Mouse (Mus musculus): ENCODE measurements around the gene Fgd3.

Fgd3 gene

DNA sequence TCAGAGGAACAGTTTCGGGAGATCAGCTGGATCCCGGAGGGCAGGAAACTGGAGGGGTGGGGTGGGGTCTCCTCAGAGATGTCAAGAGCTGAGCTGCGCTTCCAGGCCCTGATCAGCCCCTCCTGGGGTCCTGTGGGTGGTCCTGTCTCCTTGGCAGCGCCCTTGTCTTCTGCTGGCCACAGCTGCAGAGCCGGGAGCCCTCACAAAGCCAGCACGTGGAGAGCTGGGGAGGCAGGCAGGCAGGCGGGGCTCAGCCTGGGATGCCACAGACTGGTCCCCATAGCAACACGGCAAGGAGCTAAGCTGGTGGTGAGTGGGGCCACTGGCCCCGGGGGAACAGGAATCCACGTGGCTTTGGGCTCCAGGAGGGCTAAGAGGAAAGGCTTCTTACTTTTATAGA is at the start of gene Fgd3:
TSS of gene Fgd3 (minus strand) at position 272 of the 400 bp plus-strand sequence.
- DNase-seq (ENCODE audit: low read depth, low spot score) = peak; percentile 51

DNA sequence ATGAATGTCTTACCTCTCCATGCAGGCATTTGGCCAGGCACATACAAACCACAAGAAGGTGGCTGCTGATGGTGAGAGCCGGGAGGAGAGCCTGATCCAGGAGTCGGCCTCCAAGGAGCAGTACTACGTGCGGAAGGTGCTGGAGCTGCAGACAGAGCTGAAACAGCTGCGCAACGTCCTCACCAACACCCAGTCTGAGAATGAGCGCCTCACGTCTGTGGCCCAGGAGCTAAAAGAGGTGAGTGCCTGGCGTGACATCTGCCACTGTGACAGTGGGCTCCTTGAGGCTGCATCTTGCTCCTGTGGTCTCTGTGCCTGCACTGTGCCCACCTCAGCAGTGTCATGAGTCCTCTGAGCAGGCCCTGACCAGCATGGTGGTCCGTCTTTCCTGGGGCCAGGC is 49.3 kb upstream of the Fgd3 start:
- no peak for DNase-seq (ENCODE audit: low read depth, low spot score)

DNA sequence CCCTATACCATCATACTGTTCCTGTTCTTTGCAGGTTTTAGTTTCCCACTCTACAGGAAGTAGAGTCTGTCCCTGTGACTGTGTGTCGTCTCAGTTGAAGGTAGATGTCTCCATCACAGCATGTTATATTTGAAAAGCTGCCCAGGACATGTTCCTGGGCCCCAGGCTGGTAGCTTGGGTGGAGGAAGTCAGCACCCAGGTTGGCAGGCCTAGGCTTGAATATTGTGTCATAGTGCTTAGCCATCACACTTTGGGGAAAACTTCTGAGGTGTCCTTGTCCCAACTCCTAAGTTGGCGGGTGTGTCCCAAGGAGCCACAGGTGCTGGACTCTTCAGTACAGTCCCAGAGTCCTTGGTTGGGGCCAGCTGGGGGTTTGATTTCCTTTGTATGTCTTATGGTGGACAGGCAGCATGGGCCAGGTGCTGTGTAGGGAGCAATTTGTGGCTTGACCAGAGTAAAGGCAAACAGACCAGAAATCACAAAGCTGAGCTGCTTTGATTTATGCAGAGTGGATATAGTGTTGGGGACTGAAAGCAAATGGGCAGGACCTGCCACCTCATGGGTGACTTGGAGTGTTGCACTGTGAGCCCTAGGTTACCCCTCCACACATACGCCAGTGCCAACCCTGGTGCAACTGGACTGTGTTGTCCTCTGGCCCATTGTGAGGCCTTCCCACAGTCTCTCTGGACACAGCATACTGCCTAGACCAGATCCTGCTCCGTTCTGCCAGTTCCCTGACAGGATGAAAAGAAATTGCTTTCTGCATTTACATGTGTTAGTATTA is 47.7 kb upstream of the Fgd3 start:
- DNase-seq (ENCODE audit: low read depth, low spot score) = no peak

DNA sequence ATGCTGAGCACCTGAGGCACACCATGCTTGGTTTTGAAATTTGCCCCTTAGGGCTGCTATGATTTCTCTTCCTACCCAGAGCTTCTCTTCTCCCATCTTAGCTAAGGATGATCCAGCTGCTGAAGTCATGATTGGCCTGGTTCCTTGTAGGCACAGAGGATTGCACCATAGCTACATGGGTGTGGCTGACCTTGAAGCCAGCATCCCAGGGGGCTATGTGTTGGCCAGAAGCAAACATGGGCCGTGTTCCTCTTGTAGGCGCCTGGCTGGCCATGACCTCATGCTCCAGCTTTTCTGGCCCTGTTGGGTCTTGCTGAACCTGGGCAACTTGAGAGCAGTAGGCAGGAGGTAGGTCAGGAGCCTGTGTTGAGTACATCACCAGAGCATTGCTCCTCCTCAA is 44.6 kb upstream of the Fgd3 start:
- no peak for DNase-seq (ENCODE audit: low read depth, low spot score)

- no peak for DNase-seq (ENCODE audit: low read depth, low spot score)
Measured at GRCm38 (mm10) chr13:49362804-49363203, 42.7 kb upstream of the Fgd3 start.

- no peak for DNase-seq (ENCODE audit: low read depth, low spot score)
Measured at GRCm38 (mm10) chr13:49362364-49362763, 42.3 kb upstream of the Fgd3 start.

DNA sequence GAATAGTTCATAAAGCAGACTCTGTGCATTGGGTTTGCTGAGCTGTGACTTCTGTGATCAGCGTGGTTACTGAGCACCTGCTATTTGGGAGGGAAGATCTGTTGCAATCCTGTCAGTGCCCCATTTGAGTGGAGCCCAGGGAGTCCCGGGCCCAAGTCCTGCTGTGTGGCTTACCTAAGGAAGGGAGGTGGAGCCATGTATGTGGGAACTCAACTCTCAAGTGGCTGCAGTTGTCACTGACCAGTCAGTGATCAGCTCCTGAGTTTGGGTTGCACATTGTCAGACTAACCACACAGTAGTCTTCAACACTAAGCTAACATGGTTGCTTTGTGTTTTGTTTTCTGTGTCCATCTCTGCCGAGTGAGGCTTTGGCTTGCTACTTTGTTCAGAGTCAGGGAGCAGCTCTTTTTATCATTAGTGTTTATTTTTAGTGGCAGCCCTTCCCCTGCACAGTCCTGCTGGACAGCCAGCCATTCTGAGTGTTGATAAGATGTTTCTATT is 40.8 kb upstream of the Fgd3 start:
- DNase-seq (ENCODE audit: low read depth, low spot score) = no peak

DNA sequence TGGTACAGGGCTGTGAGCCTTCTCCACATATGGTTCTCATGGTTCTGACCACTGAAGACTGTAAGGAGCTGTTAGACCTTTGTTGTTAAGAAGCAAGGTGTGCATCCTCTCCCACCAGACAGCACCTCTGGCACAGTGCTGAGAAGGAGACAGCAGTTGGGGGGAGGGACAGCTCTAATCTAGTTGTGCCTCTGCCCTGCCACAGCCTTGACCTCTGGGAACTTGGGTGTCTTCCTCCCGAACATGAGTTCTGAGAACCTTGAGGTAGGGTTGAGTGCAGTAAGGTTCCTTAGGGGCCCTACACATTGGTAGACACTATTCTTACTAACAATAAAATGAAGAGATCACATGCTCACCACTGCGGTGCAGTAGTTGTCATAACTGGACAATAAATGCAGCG is 38.1 kb upstream of the Fgd3 start:
- no peak for DNase-seq (ENCODE audit: low read depth, low spot score)

DNA sequence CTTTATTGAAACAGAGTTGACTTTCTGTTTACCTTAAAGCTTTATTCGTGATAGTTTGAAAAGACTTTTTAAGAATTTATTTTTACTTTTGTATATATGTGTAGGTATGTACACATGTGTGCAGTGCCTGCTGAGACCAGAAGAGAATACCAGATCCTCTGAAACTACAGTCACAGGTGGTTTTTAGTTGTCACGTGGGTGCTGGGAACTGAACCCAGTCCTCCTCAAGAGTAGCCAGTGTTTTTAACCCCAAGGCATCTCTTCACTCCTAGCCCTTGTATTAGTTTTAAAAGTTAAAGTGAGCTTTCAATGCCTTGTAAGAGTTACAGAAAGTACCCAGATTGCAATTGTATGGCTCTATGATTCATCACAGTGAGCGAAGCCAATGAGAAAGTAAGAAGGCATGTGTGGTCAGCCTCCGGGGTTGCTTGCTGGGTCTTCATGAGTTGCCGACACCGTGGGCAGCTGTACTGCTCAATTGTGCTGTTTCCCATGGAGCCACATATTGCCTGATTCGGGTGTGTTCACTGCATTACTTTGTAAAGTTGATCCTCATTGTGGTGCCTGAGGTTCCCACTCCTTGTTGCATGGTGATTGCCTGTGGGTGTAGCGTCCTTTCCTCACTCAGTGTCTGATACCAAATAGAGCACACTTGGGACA is 37.4 kb upstream of the Fgd3 start:
- DNase-seq (ENCODE audit: low read depth, low spot score) = no peak

- no peak for DNase-seq (ENCODE audit: low read depth, low spot score)
Measured at GRCm38 (mm10) chr13:49356090-49356489, 36.0 kb upstream of the Fgd3 start.

DNA sequence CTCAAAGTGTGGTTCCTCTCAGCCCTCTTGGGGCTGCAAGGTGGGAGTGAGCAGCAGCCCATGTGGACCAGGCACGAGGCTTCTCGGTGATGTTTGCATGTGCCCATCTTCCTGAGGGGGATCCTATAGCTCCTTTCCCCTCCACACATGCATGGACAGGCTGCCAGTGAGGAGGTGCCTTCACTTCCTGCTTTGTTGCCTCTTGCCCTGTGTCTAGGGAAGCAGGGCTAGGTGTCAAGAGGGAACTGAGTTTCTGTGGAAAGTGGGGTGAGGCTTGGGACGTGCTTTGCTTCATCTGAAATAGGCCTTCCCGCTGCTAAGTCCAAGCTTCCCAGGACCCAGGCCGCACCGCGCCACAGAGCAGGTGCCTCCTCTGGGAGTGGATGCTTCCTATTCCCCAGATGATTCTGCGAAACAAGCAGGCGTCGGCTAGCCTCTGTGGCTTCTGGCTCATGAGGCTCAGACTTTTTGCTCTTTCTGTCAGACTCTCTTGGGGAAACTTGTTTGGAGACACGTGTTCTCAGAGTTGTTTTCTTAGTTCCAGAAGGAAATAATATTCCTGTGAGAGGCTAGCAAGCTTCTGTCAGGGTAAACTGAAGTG is 35.5 kb upstream of the Fgd3 start:
- no peak for DNase-seq (ENCODE audit: low read depth, low spot score)

DNA sequence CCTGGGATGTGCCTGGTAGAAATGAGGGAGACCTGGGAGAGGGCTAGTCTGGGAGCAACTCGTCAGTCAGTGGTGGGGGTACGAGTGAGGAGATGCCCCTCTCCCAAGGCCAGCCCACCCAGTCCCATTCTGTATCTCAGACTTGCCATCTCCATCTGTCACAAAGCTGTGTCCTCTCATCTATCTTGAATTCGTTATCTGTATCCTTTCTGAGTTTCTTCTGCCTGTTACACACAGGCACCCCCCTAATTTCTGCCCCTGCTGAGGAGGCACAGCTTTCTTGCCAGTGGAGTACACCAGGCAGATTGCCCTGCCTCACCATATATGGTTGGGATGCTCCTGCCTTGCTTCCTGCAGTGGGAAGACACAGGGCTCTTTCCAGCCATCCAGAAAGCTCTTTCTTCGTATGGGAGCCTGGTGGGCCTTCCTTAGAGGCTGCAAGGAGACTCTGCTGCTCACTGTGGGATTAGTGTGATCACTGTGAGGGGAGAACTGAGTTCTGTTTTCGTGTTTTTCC is 33.9 kb upstream of the Fgd3 start:
- no peak for DNase-seq (ENCODE audit: low read depth, low spot score)

DNA sequence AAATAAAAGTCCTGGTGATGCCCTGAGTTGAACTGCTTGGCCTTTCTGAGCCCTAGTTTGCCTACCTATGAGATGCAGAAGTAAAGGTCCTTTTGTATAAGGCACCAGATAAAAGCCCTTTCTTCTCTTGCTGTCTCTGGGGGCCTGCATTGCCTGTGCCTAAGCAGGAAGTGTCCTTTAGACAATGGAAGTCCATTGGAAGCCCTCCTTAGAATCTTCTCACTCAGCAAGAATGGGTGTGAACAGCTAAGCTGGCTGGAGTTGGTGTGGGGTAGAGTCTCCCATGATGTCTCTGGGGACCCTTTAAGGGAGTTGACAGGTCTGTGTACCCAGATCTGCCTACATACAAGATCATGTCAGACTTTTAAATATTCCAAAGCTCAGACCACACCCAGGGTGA is 33.3 kb upstream of the Fgd3 start:
- DNase-seq (ENCODE audit: low read depth, low spot score) = no peak

DNA sequence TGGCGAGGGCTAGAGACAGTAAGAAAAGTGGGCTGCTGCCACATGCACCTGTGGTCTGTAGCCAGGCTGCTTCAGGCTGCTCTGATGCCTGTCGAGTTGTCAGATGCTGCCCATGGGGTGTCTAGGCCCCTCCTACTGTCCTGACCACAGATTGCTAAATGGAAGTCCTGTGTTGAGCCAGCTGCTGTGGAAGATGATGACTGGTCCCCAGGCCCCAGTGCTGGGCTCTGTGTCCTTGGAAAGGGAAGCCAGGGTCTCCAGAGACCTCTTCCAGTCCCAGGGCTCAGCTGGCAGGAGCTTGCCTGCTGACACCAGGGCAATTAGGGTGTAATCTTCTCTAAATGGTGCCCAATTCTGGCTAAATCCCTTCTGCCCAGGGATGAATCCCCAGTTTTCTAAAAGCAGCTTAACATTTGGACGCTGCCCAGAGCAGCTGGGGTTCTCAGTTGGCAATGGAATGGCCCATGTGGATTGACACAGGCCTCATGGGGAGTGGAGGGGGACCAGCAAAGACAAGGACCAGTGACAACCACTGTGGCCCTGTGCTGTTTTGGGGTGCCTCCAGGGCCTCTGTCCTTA is 32.6 kb upstream of the Fgd3 start:
- peak; percentile 46 for DNase-seq (ENCODE audit: low read depth, low spot score)

- DNase-seq (ENCODE audit: low read depth, low spot score) = no peak
Measured at GRCm38 (mm10) chr13:49349836-49350505, 29.9 kb upstream of the Fgd3 start.

DNA sequence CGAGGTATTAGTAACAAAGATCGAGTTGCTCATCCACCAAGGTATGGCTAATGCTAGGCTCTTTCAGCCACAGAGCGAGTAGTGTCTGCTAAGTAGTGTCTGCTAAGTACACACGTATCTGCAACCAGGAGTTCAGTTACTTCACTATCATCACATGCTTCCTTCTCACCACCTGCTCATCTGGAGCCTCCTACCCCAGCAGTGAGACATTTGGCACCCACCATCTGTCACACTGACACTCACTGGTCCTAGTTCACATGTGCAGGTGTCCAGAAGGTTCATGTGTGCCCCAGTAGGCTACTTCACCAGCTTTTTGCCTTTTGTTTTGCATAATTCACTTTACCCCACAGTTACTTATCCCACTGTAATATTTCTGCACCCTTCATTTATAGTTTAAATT is 29.2 kb upstream of the Fgd3 start:
- DNase-seq (ENCODE audit: low read depth, low spot score) = no peak

DNA sequence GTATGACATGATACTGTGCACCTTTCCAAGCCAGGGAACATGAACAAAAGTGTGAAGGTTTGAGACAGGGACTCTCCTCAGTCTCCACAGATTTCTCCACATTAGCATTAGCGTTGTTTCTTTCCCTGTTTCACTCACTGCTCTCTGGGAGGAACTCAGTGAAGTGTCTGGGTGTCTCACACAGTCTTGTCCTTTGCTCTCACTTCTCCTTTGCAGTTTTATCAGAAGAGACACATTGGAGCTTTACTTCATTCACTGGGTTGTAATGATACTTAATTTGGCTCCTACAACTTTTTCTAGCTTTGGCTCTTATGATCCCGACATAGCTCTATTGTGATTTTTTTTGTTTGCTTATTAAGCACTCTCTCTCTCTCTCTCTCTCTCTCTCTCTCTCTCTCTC is 28.4 kb upstream of the Fgd3 start:
- DNase-seq (ENCODE audit: low read depth, low spot score) = no peak

- DNase-seq (ENCODE audit: low read depth, low spot score) = no peak
Measured at GRCm38 (mm10) chr13:49345476-49345875, 25.4 kb upstream of the Fgd3 start.

GRCm38 (mm10) chr13:49344567-49344966 is 24.5 kb upstream of the Fgd3 start:
- no peak for DNase-seq (ENCODE audit: low read depth, low spot score)

DNA sequence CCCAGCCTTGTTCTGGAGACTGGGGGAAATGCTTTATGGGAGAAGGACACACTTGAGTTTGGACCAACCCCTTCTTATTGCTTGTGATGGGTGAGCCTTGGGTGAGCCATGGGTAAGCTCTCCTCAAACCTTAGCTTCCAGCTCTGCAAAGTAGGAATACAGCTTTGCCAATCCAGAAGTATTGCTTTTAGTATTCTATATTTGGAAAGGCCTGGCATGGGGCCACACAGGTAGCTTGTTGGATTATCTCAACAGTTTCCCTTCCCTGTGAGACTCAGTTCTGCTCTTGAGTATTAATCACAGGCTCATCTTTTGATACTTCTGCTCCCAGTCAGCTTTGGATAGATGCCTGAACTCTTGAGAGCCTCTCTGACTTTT is 22.6 kb upstream of the Fgd3 start:
- no peak for DNase-seq (ENCODE audit: low read depth, low spot score)

DNA sequence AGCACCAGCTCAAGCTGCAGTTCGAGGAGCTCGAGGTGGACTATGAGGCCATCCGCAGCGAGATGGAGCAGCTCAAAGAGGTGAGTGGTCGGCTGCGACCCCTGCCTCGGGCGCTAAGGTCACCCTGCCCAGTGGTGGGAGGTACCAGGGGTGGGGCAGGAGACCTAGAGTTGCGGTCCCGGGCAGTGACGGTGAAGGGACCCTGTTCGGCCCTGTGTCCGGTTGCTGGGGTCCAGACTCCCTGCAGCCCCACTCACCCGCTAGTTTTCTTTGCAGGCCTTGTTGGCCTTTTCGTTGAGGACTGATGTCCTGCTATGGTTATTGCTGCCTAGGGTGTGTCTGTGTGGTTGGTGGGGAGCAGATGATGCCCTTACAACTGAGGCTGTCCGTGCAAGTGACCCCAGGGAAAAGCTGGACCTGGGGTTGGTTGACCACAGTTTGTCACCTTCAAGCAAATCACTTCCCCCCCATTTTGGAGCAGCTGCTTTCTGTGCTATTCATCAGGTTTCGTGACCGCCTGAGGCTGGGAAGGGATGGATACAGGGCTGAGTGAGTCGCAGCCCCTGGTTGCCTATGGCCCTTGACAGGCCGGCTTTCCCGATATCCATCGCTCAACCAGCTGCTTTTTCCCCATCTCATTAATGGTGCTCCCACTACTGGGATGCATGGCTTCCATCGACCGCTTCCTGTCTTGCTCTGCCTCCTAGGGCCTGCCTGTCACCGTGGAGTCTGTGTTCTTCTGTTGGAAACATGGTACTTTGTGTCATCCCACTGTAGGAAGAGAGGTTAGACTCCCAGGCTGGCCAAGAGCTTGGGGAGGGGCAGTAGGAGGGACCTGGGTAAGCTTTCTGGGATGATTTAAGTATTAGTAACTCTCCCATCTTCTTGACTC is 22.0 kb upstream of the Fgd3 start:
- DNase-seq (ENCODE audit: low read depth, low spot score) = no peak
